Mouse (Mus musculus): ENCODE results near the gene Tex48.

GRCm38 (mm10) chr4:63561861-63562675 is 60.2 kb downstream of the Tex48 start:
- TF ChIP-seq CTCF (IDR thresholded peaks at IDR 0.05; ENCODE audit: extremely low read depth, insufficient read depth, insufficient read length, insufficient replicate concordance) (no peak), POLR2A (IDR thresholded peaks at IDR 0.05; ENCODE audit: low read depth, low read length) (no peak)

Data from spleen, adult 2 months (tissue).